Mouse (Mus musculus): ENCODE results near the gene Sgk2. TPM values are rescaled to one million over a fixed set of nuclear protein-coding genes. Genes with fewer than 3 reads are reported as not detected.
"Not testable (repeated sequence)": the region's sequence is repeated elsewhere in the genome, so short reads cannot be mapped to it uniquely, and the experiment has no call there.

Gene Sgk2
- total RNA-seq, 2 experiments from 2014 or later = not detected

- DNase-seq (ENCODE audit: low spot score) = not testable (repeated sequence)
Measured at GRCm38 (mm10) chr2:163058981-163059380, 71.9 kb downstream of the Sgk2 start.

- no peak for DNase-seq (ENCODE audit: low spot score)
Measured at GRCm38 (mm10) chr2:163060630-163061029, 73.5 kb downstream of the Sgk2 start.

GRCm38 (mm10) chr2:163061203-163062118 is 74.3 kb downstream of the Sgk2 start:
- DNase-seq (ENCODE audit: low spot score) = no peak

GRCm38 (mm10) chr2:163062119-163062508 is 75.0 kb downstream of the Sgk2 start:
- no peak for DNase-seq (ENCODE audit: low spot score)

Other genes with a start within 250 kb of the Sgk2 start
- gene Srsf6, start 55.8 kb upstream of the Sgk2 start, total RNA-seq (2021) = 10 to 100 TPM; 38.1 to 38.4 TPM
- not detected for gene L3mbtl1, start 43.9 kb upstream of the Sgk2 start, total RNA-seq (2021)
- 10 to 100 TPM; 15.7 to 16.7 TPM for gene Ift52, start 30.0 kb downstream of the Sgk2 start, total RNA-seq (2021)
- gene Mybl2, start 67.4 kb downstream of the Sgk2 start, total RNA-seq (2021) = under 1 TPM; 0.12 to 0.25 TPM
- not detected for gene Gtsf1l, start 100.5 kb downstream of the Sgk2 start, total RNA-seq (2021)
- under 1 TPM; 0.09 to 0.26 TPM for gene Tox2, start 215.8 kb downstream of the Sgk2 start, total RNA-seq (2021)